Mouse (Mus musculus): ENCODE measurements at regions not wholly inside any gene's neighbourhood (a gene's known extent, or its start where the extent isn't known, plus 50 kb on each side); places are given as distances from the start of the nearest gene placed in this dataset.

GRCm38 (mm10) chr12:6022490-6022889 lies 647.0 kb upstream of the Klhl29 start:
- TF ChIP-seq CTCF (conservative IDR thresholded peaks at IDR 0.05; ENCODE audit: insufficient read depth, insufficient read length, low read depth, low read length) (no peak), POLR2A (IDR thresholded peaks at IDR 0.05; ENCODE audit: low read depth, low read length) (no peak)
